Mouse (Mus musculus) forebrain, embryonic 14.5 days (tissue): ENCODE data around the gene Rnf8. TPM values are rescaled to one million over a fixed set of nuclear protein-coding genes. Genes with fewer than 3 reads are reported as not detected.

ENCODE experiments used
- ATAC-seq: fragments of 200-750 bp; cut with Nextera tagmentation; 2 replicates; pipeline ENCODE4 v1.8.0; 2017; ENCODE audit warnings: mild to moderate bottlenecking, moderate library complexity
- DNase-seq: peaks from one replicate; pipeline ENCODE4 v3.0.0-alpha.2; 2015; ENCODE audit warnings: low spot score
- H3K27ac ChIP-seq: fragments of 300-500 bp; sonication (generic); 2 replicates; pipeline ENCODE4 v1.5.1; 2014; ENCODE audit warnings: low read depth, mild to moderate bottlenecking, control low read depth, low read length, moderate library complexity
- H3K27me3 ChIP-seq: fragments of 300-500 bp; sonication (generic); replicated peaks from 2 replicates; pipeline ENCODE4 v1.6.1; 2014; ENCODE audit warnings: low read length, control low read depth, mixed read lengths; ENCODE audit not compliant: control insufficient read depth, insufficient read depth
- H3K36me3 ChIP-seq: fragments of 300-500 bp; sonication (generic); 2 replicates; pipeline ENCODE4 v1.6.1; 2014; ENCODE audit warnings: low read length, control low read depth; ENCODE audit not compliant: control insufficient read depth, insufficient read depth
- H3K4me1 ChIP-seq: fragments of 300-500 bp; sonication (generic); 2 replicates; pipeline ENCODE4 v1.6.1; 2014; ENCODE audit warnings: antibody characterized with exemption, low read length, control low read depth; ENCODE audit not compliant: control insufficient read depth, insufficient read depth
- H3K4me2 ChIP-seq: fragments of 300-500 bp; sonication (generic); 2 replicates; pipeline ENCODE4 v1.6.1; 2014; ENCODE audit warnings: mild to moderate bottlenecking, control low read depth, low read length
- H3K4me3 ChIP-seq: fragments of 300-500 bp; sonication (generic); 2 replicates; pipeline ENCODE4 v1.5.1; 2014; ENCODE audit warnings: low read depth, low read length, control low read depth
- H3K9ac ChIP-seq: fragments of 300-500 bp; sonication (generic); 2 replicates; pipeline ENCODE4 v1.6.1; 2014; ENCODE audit warnings: mild to moderate bottlenecking, low read length, control low read depth, moderate library complexity
- H3K9me3 ChIP-seq: fragments of 300-500 bp; sonication (generic); replicated peaks from 2 replicates; pipeline ENCODE4 v1.6.1; 2016; ENCODE audit warnings: low read length, control low read depth, mixed read lengths; ENCODE audit not compliant: control insufficient read depth
- WGBS: fragments of 180-500 bp; shearing (Covaris S2); extraction: QIAGEN DNeasy Blood & Tissue Kit; methylation state at CpG from one replicate; pipeline ENCODE4 v1.1.7; 2014; 5-methylcytosine and 5-hydroxymethylcytosine counted together
- polyA plus RNA-seq: library from polyadenylated mRNA; unstranded; fragments of >200 nt; fragmentation: Nextera tagmentation; extraction: Ambion mirVana; gene quantifications from 2 replicates; pipeline ENCODE4 v1.2.1, GENCODE M21; 2014

The Rnf8 gene
- polyA plus RNA-seq, 1 experiment from 2014 or later: 89.7 TPM

DNA sequence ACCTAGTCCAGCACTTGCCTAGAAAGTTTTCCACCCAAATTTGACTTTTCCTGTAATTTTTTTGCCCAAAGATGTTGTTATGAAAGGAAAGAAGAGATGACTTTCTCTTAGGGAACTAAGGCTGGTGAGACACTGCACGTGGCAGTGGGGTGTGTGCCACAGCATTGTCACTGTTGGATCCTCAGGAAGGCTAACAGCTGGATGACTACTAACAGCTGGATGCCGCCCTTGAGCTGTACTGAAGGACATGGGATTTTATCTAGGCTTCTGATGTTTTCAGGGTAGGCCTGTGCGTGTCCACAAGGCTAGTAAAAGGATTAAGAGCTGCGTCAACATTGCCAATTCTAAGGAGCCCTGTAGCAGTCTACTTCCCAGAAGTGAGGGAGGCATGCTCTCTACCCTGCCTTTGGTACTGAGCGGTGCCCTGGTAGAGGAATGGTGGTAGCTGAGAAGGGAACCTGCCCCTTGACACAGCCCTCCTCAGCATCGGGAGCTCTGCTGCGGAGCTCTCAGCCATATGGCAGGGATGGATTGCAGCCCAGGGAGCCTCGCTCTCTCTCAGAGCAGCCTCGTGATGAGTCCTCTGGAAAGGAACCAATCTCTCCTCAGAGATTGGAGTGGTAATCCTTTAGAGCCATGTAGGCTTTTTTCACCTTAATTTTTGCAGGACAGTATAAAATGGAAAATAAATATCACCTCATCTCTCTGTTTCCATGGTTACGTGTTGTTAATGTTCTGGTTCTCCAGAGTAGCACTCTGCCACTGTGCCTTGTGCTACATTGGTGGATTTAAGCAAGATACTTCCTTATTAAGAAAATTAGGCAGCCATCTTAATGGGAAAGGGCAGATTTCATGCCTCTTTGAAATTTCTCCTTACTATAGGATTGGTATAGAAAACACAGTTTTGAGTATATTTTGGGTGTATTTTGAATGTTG, 53.7 kb downstream of the Rnf8 start:
- DNase-seq (peak; percentile 76), ATAC-seq (peak; percentile 65)
- WGBS: 78% methylated on average over 10 of the region's 10 CpGs
- H3K9me3 ChIP-seq: no peaks in the 10 kb centered on the region
- no peaks in the 10 kb centered on the region for H3K27me3 ChIP-seq
- no peak overlapping the region for H3K4me2 ChIP-seq
- peak overlapping the region; percentile 70 for H3K27ac ChIP-seq
- no peak overlapping the region for H3K9ac ChIP-seq
- no peak overlapping the region for H3K4me3 ChIP-seq
- H3K36me3 ChIP-seq: peaks cover 29% of the 10 kb centered on the region
- no peaks in the 10 kb centered on the region; the same call in 1 of the 2 replicates for H3K4me1 ChIP-seq

DNA sequence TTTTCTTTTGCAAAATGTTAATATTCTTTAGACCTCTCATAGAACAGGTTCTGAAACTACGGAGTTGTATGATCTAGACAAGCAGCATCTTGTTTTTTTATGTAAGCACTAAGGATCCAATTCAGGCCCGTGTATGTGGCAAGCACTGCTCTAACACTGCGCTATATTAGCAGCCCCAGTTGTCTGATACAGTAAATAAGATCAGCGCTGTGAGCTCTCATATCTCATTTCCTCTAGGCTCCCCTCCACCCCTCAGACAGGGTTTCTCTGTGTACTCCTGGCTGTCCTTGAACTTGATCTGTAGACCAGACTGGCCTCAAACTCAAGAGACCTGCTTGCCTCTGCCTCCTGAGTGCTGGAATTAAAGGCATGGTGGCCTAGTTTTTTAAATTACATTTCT, 54.4 kb downstream of the Rnf8 start:
- no peak overlapping the region for H3K4me3 ChIP-seq
- peaks cover 34% of the 10 kb centered on the region for H3K36me3 ChIP-seq
- H3K4me1 ChIP-seq: no peaks in the 10 kb centered on the region; the same call in 1 of the 2 replicates
- no peaks in the 10 kb centered on the region for H3K27me3 ChIP-seq
- H3K9ac ChIP-seq: no peak overlapping the region
- DNase-seq: no peak
- no peak overlapping the region for H3K4me2 ChIP-seq
- no peaks in the 10 kb centered on the region for H3K9me3 ChIP-seq
- no peak for ATAC-seq
- H3K27ac ChIP-seq: peak overlapping the region; percentile 57; the same call in 1 of the 2 replicates
- WGBS: 95% methylated on average over 4 of the region's 4 CpGs

DNA sequence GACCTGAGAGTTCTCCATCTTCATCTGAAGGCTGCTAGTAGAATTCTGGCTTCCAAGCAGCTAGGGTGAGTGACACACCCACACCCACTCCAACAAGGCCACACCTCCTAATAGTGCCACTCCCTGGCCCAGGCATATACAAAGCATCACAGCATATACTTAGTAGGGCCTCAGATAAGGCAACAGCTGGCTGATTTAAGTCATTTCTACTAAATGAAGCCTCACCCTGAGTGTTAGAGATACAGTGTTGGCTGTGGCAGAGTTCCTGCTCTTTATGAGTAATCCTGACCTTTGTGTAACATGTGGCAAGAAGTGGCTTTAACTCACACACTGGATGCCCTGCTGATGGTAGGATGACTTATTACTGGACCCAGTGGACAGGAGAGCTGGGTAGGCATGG, 55.3 kb downstream of the Rnf8 start:
- peaks cover 35% of the 10 kb centered on the region for H3K36me3 ChIP-seq
- H3K4me1 ChIP-seq: no peaks in the 10 kb centered on the region; the same call in 1 of the 2 replicates
- no peaks in the 10 kb centered on the region for H3K27me3 ChIP-seq
- no peak overlapping the region for H3K4me3 ChIP-seq
- no peak for ATAC-seq
- H3K9ac ChIP-seq: no peak overlapping the region
- H3K27ac ChIP-seq: no peak overlapping the region
- no peaks in the 10 kb centered on the region for H3K9me3 ChIP-seq
- no peak for DNase-seq
- H3K4me2 ChIP-seq: no peak overlapping the region

DNA sequence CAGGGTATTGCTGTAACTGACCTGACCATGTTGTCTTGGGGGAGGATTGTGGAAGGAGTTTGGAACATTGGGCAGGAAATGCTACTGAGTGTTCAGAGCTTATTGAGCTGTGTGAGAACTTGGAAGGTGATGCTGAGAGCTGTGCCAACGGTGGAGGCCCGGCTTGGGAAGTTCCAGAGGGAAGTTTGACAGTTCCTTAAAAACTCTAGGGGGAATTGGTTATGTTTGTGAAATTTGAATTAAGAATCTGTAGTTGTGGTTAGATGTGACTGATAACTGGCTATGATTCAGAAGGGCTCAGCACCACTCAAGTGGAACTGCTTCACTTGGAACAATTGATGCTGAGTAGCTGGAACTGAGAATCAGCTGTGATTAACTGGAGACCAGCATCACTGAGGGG, 56.4 kb downstream of the Rnf8 start:
- Histone ChIP-seq H3K9ac (no peak overlapping the region), H3K4me2 (no peak overlapping the region), H3K27me3 (no peaks in the 10 kb centered on the region), H3K27ac (no peak overlapping the region), H3K36me3 (peaks cover 44% of the 10 kb centered on the region), H3K4me3 (no peak overlapping the region), H3K4me1 (no peaks in the 10 kb centered on the region; the same call in 1 of the 2 replicates), H3K9me3 (no peaks in the 10 kb centered on the region)
- DNase-seq (no peak), ATAC-seq (no peak)
- WGBS: 97% methylated on average over 2 of the region's 2 CpGs

DNA sequence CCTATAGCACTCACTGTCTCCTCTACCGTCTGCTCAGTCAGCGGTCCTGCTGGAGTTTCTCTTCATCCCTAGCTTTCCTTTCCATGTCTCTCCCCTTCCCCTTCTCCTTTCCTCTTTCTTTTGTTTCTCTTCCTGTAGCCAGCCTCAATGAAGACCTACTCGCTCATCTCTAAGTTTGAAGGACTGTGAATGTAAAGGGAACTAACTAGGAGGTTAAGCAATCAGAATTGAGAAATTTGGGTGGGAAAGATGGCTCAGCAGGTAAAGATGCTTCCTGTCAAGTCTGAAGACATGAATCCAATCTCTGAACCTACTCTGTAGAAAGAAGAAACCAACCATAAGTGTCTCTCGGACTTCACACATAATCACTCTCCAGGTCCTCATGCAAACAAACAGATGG, 58.7 kb downstream of the Rnf8 start:
- Histone ChIP-seq H3K9ac (no peak overlapping the region), H3K4me1 (no peaks in the 10 kb centered on the region), H3K27ac (no peak overlapping the region), H3K36me3 (peaks cover 56% of the 10 kb centered on the region), H3K27me3 (no peaks in the 10 kb centered on the region), H3K4me3 (no peak overlapping the region), H3K4me2 (no peak overlapping the region), H3K9me3 (no peaks in the 10 kb centered on the region)
- WGBS: 97% methylated on average over 4 of the region's 4 CpGs
- DNase-seq (no peak), ATAC-seq (no peak)

DNA sequence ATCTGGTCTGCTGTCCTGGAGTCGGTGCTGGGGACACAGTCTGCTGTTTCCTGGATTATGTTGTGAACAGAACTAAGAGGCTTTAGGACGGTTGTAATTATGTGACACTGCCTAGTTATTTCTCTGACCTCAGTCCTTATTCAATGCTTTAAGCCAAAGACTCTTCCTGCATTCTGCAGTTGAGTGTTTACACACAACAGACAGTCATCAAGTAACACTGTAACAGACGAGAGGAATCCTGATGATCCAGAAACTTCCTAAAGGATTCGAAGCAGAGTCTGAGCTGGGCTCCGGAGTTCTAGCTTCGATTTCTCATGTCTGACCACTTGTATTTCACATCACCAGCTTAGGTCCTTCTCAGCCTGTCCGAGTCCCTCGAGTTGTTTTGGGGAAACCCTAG, 63.9 kb downstream of the Rnf8 start:
- Histone ChIP-seq H3K27me3 (no peaks in the 10 kb centered on the region), H3K4me2 (no peak overlapping the region), H3K4me1 (no peaks in the 10 kb centered on the region), H3K36me3 (peaks cover 87% of the 10 kb centered on the region), H3K9me3 (no peaks in the 10 kb centered on the region), H3K27ac (no peak overlapping the region), H3K4me3 (no peak overlapping the region), H3K9ac (no peak overlapping the region)
- 87% methylated on average over 8 of the region's 8 CpGs for WGBS
- no peak for DNase-seq
- ATAC-seq: no peak

DNA sequence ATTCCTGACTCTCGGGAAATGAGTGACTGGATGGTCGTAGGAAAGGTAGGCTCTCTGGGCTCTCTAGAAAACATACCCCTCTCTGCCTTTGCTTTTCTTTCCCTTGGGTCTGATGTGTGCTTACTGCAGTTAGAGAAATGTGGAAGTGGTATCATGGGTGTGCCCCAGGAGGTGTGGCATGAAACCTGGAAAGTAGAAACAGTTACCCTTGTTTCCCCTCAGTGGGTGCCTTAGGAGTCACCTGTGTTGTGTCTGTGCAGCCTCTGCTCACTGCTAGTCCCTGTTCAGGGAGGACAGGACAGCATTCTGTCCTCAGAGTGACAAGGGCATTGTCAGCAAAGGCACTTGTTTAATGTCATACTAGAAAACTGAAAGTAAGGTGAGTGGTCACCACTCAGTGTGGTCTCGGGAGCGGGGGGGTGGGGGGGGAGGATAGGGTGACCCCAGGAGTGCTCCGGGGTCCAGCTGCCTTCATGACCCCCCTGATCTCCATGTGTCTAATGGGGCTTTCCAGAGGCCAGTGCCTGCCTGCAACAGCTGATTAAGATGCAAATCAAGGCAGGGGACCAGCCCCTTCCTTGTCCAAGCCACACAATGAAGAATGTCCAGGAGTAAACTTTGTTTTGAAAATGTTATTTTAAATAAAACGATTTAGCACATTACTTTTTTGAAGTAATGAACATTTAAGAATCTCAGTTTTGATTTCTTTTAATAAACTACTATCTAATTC, 64.6 kb downstream of the Rnf8 start:
- no peak overlapping the region for H3K4me2 ChIP-seq
- H3K27ac ChIP-seq: no peak overlapping the region
- H3K27me3 ChIP-seq: no peaks in the 10 kb centered on the region
- peaks cover 87% of the 10 kb centered on the region for H3K36me3 ChIP-seq
- H3K4me1 ChIP-seq: no peaks in the 10 kb centered on the region
- no peak for ATAC-seq
- no peak overlapping the region for H3K9ac ChIP-seq
- H3K4me3 ChIP-seq: no peak overlapping the region
- no peak for DNase-seq
- 90% methylated on average over 6 of the region's 6 CpGs for WGBS
- no peaks in the 10 kb centered on the region for H3K9me3 ChIP-seq

DNA sequence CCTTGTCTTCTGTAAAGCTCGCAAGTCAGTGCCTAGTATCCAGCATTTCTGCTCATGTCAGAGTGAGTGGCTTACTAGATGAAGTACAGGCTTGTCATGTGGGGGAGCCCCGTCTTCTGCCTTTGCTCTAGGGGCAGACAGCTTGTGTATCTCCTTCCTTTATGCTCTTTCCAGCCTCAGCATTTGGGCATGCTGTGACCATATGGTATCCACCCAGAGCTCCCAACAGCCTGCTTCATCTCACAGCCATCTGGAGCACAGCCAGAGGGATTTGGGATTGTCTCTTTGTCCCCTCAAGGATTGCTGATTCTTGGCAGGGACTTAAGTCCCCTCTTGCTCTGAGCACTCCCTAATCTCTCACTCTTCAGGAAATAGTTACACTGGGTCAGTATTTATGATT, 65.6 kb downstream of the Rnf8 start:
- Histone ChIP-seq H3K9me3 (no peaks in the 10 kb centered on the region), H3K9ac (no peak overlapping the region; the same call in 1 of the 2 replicates), H3K27ac (peak overlapping the region; percentile 81), H3K36me3 (peaks cover 88% of the 10 kb centered on the region), H3K27me3 (no peaks in the 10 kb centered on the region), H3K4me2 (no peak overlapping the region), H3K4me1 (no peaks in the 10 kb centered on the region), H3K4me3 (no peak overlapping the region)
- ATAC-seq: peak; percentile 94
- DNase-seq: peak; percentile 88
- WGBS: 51% methylated on average over 2 of the region's 2 CpGs

DNA sequence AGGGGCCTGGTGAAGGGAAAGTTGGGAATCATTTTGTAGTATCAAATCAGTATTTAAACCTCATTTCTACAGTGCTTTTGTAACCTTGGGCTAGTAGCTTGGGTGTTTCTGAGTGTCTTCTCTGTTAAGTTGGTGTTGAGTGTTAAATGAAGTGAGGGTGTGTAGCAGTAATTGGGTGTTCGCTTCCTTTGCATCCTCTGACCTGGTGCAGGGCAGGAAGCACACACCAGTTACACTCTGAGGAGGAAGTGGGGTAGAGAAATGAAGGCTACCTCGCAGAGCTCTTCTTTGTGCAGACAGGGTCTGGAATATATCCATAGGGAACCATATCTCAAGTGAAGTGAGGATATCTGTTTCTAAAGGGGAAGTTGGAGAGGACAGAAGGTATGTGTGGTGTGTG, 66.3 kb downstream of the Rnf8 start:
- no peaks in the 10 kb centered on the region for H3K9me3 ChIP-seq
- peaks cover 87% of the 10 kb centered on the region for H3K36me3 ChIP-seq
- DNase-seq: no peak
- no peak overlapping the region for H3K4me3 ChIP-seq
- 95% methylated on average over 2 of the region's 2 CpGs for WGBS
- no peak overlapping the region for H3K9ac ChIP-seq
- no peaks in the 10 kb centered on the region for H3K4me1 ChIP-seq
- no peak for ATAC-seq
- H3K27ac ChIP-seq: peak overlapping the region; percentile 81
- H3K4me2 ChIP-seq: no peak overlapping the region
- H3K27me3 ChIP-seq: no peaks in the 10 kb centered on the region
